In the genomic region with DNA sequence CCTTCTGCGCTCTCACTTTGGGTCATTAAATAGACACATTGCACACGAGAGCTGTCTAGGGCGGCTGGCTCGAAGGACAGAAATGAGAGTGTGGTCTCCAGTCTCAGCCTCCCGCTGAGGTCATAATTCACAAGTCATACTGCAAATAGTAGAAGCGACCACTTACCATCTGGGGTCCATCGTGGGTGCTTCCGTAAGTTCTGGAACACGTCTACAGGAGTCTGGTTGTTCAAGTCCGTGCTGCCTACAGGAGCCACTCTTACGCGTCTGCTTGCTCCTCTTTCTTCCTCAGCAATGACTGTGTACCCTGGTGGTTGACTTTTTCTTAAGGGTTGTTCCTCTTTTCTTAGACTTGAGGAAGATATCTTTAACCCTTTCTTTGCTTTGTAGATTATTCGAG, we compare ENCODE assay signal across 11 mouse cellular contexts. TPM values are rescaled to one million over a fixed set of nuclear protein-coding genes. Genes with fewer than 3 reads are reported as not detected.
DNase-seq lines count a peak whose midpoint lies in the region; ATAC-seq and TF ChIP-seq lines count a peak whose summit lies in the region.
"Had no signal": no experiment of that assay in that cellular context is flagged by ENCODE, and none has a peak within 500 bp of the region (broad histone marks: within the 10 kb centered on the region; RNA-seq: fewer than 3 reads in every experiment).

TSS of gene Cd86 (minus strand) at position 300 of the 400 bp plus-strand sequence.

- no peak for TF ChIP-seq POLR2A in kidney, adult 2 months (IDR thresholded peaks at IDR 0.05; ENCODE audit: low read depth, low read length)
- TF ChIP-seq POLR2A in MEL (IDR thresholded peaks at IDR 0.05; ENCODE audit: control insufficient read depth in 1 of 2, insufficient read depth in 1 of 2, low read depth in 1 of 2, low read length in 2 of 2, poor library complexity in 1 of 2): no peak

- H3K4me1 ChIP-seq in kidney, adult 2 months (ENCODE audit: control insufficient read depth, insufficient read depth, low read length): no peaks in the 10 kb centered on the region
- H3K4me1 ChIP-seq in kidney, embryonic 16.5 days (ENCODE audit: insufficient read depth, low read length): no peaks in the 10 kb centered on the region
- H3K4me1 ChIP-seq in MEL (ENCODE audit: control insufficient read depth in 1 of 2, insufficient read depth in 2 of 2, low read length in 2 of 2): no peaks in the 10 kb centered on the region; a peak in 1 of 4 replicates
- no peaks in the 10 kb centered on the region for H3K4me1 ChIP-seq in liver, embryonic 12.5 days
- H3K4me1 ChIP-seq: embryonic facial prominence, embryonic 10.5 days had no signal

- no peak within 1 kb of the TSS for H3K4me3 ChIP-seq in kidney, adult 2 months (ENCODE audit: insufficient read depth, low read depth, low read length)
- no peak within 1 kb of the TSS for H3K4me3 ChIP-seq in kidney, embryonic 16.5 days (ENCODE audit: low read length)
- H3K4me3 ChIP-seq in MEL (ENCODE audit: control insufficient read depth in 1 of 2, insufficient read depth in 1 of 2, low read depth in 2 of 2, low read length in 2 of 2): peak within 1 kb of the TSS in 1 of 2 experiments; percentile 47; a peak in 2 of 4 replicates
- H3K4me3 ChIP-seq in liver, embryonic 12.5 days: no peak within 1 kb of the TSS
- H3K4me3 ChIP-seq: embryonic facial prominence, embryonic 10.5 days had no signal

- no peaks in the 10 kb centered on the region for H3K9me3 ChIP-seq in kidney, embryonic 16.5 days (ENCODE audit: low read length)
- H3K9me3 ChIP-seq in MEL (replicated peaks; ENCODE audit: insufficient read depth, low read length): no peaks in the 10 kb centered on the region
- no peaks in the 10 kb centered on the region for H3K9me3 ChIP-seq in liver, embryonic 12.5 days (replicated peaks)
- H3K9me3 ChIP-seq: embryonic facial prominence, embryonic 10.5 days had no signal

- no peaks in the 10 kb centered on the region for H3K36me3 ChIP-seq in kidney, adult 2 months (ENCODE audit: control insufficient read depth, insufficient read depth, low read length)
- H3K36me3 ChIP-seq in kidney, embryonic 16.5 days (ENCODE audit: insufficient read depth, low read length): no peaks in the 10 kb centered on the region
- H3K36me3 ChIP-seq in MEL (ENCODE audit: control insufficient read depth in 1 of 2, insufficient read depth in 2 of 2, low read length in 2 of 2): no peaks in the 10 kb centered on the region
- no peaks in the 10 kb centered on the region for H3K36me3 ChIP-seq in liver, embryonic 12.5 days
- H3K36me3 ChIP-seq: embryonic facial prominence, embryonic 10.5 days had no signal

- no peaks in the 10 kb centered on the region for H3K79me2 ChIP-seq in MEL (ENCODE audit: control insufficient read depth, insufficient read depth, low read length, poor library complexity)

- no peaks in the 10 kb centered on the region for H3K27me3 ChIP-seq in kidney, adult 2 months (replicated peaks; ENCODE audit: control insufficient read depth, insufficient read depth, low read length)
- no peaks in the 10 kb centered on the region for H3K27me3 ChIP-seq in kidney, embryonic 16.5 days (ENCODE audit: insufficient read depth, low read length)
- H3K27me3 ChIP-seq in MEL (ENCODE audit: control insufficient read depth in 1 of 2, insufficient read depth in 2 of 2, low read length in 2 of 2): peaks cover 0 to 3% of the 10 kb centered on the region in 2 experiments; a peak in 2 of 4 replicates
- H3K27me3 ChIP-seq in liver, embryonic 12.5 days (replicated peaks): no peaks in the 10 kb centered on the region

- DNase-seq in kidney, adult 2 months: peak; percentile 12
- peak; percentile 77 for DNase-seq in MEL (ENCODE audit: low read depth, low spot score)
- peak; percentile 10 for DNase-seq in skeletal muscle tissue, adult 2 months (ENCODE audit: low read depth, low spot score)
- DNase-seq in MN1 (ENCODE audit: low spot score): no peak
- DNase-seq in testis, postnatal 10 days (ENCODE audit: low spot score): no peak
- DNase-seq in left cerebral cortex, adult 18-20 months (ENCODE audit: low spot score in 2 of 2): no peak
- DNase-seq: thymus, postnatal 14 days had no signal

- no peak for TF ChIP-seq EP300 in MEL (IDR thresholded peaks at IDR 0.05; ENCODE audit: low read depth in 1 of 2, low read length in 2 of 2)

- TF ChIP-seq RAD21 in MEL (IDR thresholded peaks at IDR 0.05; ENCODE audit: low read depth, low read length): no peak

- no peak for TF ChIP-seq CTCF in kidney, adult 2 months (conservative IDR thresholded peaks at IDR 0.05; ENCODE audit: insufficient read depth, insufficient read length, low read depth, low read length)
- no peak for TF ChIP-seq CTCF in MEL (IDR thresholded peaks at IDR 0.05 in 2 of 3, conservative IDR thresholded peaks at IDR 0.05 in 1 of 3; ENCODE audit: control insufficient read depth in 1 of 3, insufficient read depth in 1 of 3, low read depth in 2 of 3, low read length in 3 of 3, poor library complexity in 1 of 3, severe bottlenecking in 1 of 3)

- H3K9ac ChIP-seq in kidney, embryonic 16.5 days (replicated peaks; ENCODE audit: low read length): no peak within 1 kb of the TSS
- H3K9ac ChIP-seq in MEL (ENCODE audit: control insufficient read depth, low read depth, low read length, poor library complexity, severe bottlenecking): peak within 1 kb of the TSS; percentile 45; the same call in 1 of the 2 replicates
- H3K9ac ChIP-seq in liver, embryonic 12.5 days: no peak within 1 kb of the TSS

- H3K27ac ChIP-seq in kidney, adult 2 months (ENCODE audit: insufficient read depth, low read depth, low read length): no peak within 1 kb of the TSS
- H3K27ac ChIP-seq in kidney, embryonic 16.5 days (ENCODE audit: low read length): no peak within 1 kb of the TSS
- H3K27ac ChIP-seq in MEL (ENCODE audit: control insufficient read depth, low read depth, low read length): no peak within 1 kb of the TSS
- H3K27ac ChIP-seq in liver, embryonic 12.5 days: no peak within 1 kb of the TSS
- H3K27ac ChIP-seq: embryonic facial prominence, embryonic 10.5 days had no signal

- no peak within 1 kb of the TSS for H3K4me2 ChIP-seq in kidney, embryonic 16.5 days (replicated peaks; ENCODE audit: low read depth, low read length)
- 0 out of 2 replicates have a peak within 1 kb of the TSS, but pooled peaks have one; percentile 22 for H3K4me2 ChIP-seq in liver, embryonic 12.5 days
- H3K4me2 ChIP-seq: midbrain, embryonic 11.5 days had no signal

- WGBS in kidney, adult 2 months: 45% methylated on average over 13 of the region's 13 CpGs
- WGBS in kidney, embryonic 16.5 days: 49% methylated on average over 13 of the region's 13 CpGs
- 18% methylated on average over 13 of the region's 13 CpGs for WGBS in liver, embryonic 12.5 days (ENCODE audit: insufficient replicate concordance)

- no peak for ATAC-seq in kidney, embryonic 16.5 days (ENCODE audit: low FRiP score, low TSS enrichment)
- ATAC-seq in liver, embryonic 12.5 days: no peak

TF ChIP-seq in MEL, 35 proteins besides CTCF, POLR2A, EP300 and RAD21:
- TF ChIP-seq BHLHE40 (IDR thresholded peaks at IDR 0.05; ENCODE audit: borderline replicate concordance, low read depth, low read length): no peak
- no peak for TF ChIP-seq SIN3A (IDR thresholded peaks at IDR 0.05; ENCODE audit: low read length)
- no peak for TF ChIP-seq NELFE (IDR thresholded peaks at IDR 0.05; ENCODE audit: low read depth, low read length)
- no peak for TF ChIP-seq MYC (IDR thresholded peaks at IDR 0.05; ENCODE audit: low read depth, low read length)
- no peak for TF ChIP-seq KAT2A (conservative IDR thresholded peaks at IDR 0.05; ENCODE audit: low read depth, low read length)
- TF ChIP-seq MAX (IDR thresholded peaks at IDR 0.05; ENCODE audit: low read length): no peak
- TF ChIP-seq GATA1 (IDR thresholded peaks at IDR 0.05; ENCODE audit: low read depth, low read length): 0 out of 2 replicates have a peak, but pooled peaks have one; percentile 20
- TF ChIP-seq MEF2A (IDR thresholded peaks at IDR 0.05; ENCODE audit: extremely low read depth, insufficient replicate concordance, low read depth, low read length, poor library complexity, severe bottlenecking): no peak
- no peak for TF ChIP-seq MYB (IDR thresholded peaks at IDR 0.05; ENCODE audit: low read depth, low read length)

RNA-seq across cellular contexts. Expression of gene Cd86, which starts in this region (rescaled TPM):
- 1.2 and 2.3 TPM in 2 replicates for polyA plus RNA-seq in kidney, adult 2 months (2012; rRNA removed)
- polyA plus RNA-seq in kidney, embryonic 16.5 days (2015; fragmentation: Nextera tagmentation; extraction: Ambion mirVana): 1.1 and 2.2 TPM in 2 replicates
- total RNA-seq in MEL (2012; rRNA removed): not detected in 2 replicates
- not detected for polyA plus RNA-seq in MEL (2012; ENCODE audit: insufficient read depth in 1 of 2, insufficient read length in 2 of 2, low read depth in 1 of 2, low replicate concordance in 2 of 2, missing spikeins in 1 of 2)
- 4.3 and 4.9 TPM in 2 replicates for polyA plus RNA-seq in liver, embryonic 12.5 days (2016; fragmentation: Nextera tagmentation; extraction: Ambion mirVana)
- 1 to 10 TPM in 1 of 2 experiments, under 1 TPM in 1; 0.98 to 1.9 TPM for total RNA-seq in left cerebral cortex, adult 18-20 months (2021)

Comparison
In these comparisons a context has a peak if more than half of its experiments do, and no peak if none do; other contexts are left out.
1. Peak in DNase-seq and H3K9ac ChIP-seq in MEL; RNA of the gene not detected or under 1 TPM.
2. DNase-seq: peak in kidney, adult 2 months (single experiment) and skeletal muscle tissue, adult 2 months (single experiment); none in MN1 (single experiment), testis, postnatal 10 days (single experiment) and left cerebral cortex, adult 18-20 months (0 of 2).